Mouse (Mus musculus): ENCODE data around the gene Stard3. TPM values are rescaled to one million over a fixed set of nuclear protein-coding genes. Genes with fewer than 3 reads are reported as not detected.

Stard3 gene
- polyA plus RNA-seq (2015; fragmentation: Nextera tagmentation; extraction: Ambion mirVana): 44.0 and 45.5 TPM in 2 replicates

GRCm38 (mm10) chr11:98358161-98359083 lies at the start of gene Stard3:
TSS of gene Stard3 (plus strand) at chr11:98358368.
- WGBS: under 1% methylated on average over 60 of the region's 60 CpGs
- ATAC-seq: peak; percentile 89
- Histone ChIP-seq H3K4me1 (peaks cover 49% of the 10 kb centered on the region), H3K4me2 (peak within 1 kb of the TSS; percentile 68), H3K9me3 (replicated peaks) (no peaks in the 10 kb centered on the region), H3K27ac (peak within 1 kb of the TSS; percentile 80), H3K27me3 (peaks cover 20% of the 10 kb centered on the region), H3K4me3 (peak within 1 kb of the TSS; percentile 70), H3K36me3 (ENCODE audit: poor library complexity, severe bottlenecking) (no peaks in the 10 kb centered on the region), H3K9ac (peak within 1 kb of the TSS; percentile 74)

- peak overlapping the region; percentile 42 for H3K4me2 ChIP-seq
- ATAC-seq: peak; percentile 54; the same call in 1 of the 2 replicates
- H3K27me3 ChIP-seq: peaks cover 87% of the 10 kb centered on the region
- under 1% methylated on average over 26 of the region's 26 CpGs for WGBS
- peaks cover 31% of the 10 kb centered on the region for H3K4me1 ChIP-seq
- 0 out of 2 replicates have a peak overlapping the region, but pooled peaks have one; percentile 2 for H3K9ac ChIP-seq
- peak overlapping the region; percentile 45 for H3K27ac ChIP-seq
- H3K36me3 ChIP-seq (ENCODE audit: poor library complexity, severe bottlenecking): no peaks in the 10 kb centered on the region
- H3K9me3 ChIP-seq (replicated peaks): no peaks in the 10 kb centered on the region
- H3K4me3 ChIP-seq: no peak overlapping the region
Measured at GRCm38 (mm10) chr11:98313790-98314323, 44.3 kb upstream of the Stard3 start.

- H3K4me2 ChIP-seq: peak overlapping the region; percentile 55
- no peaks in the 10 kb centered on the region for H3K9me3 ChIP-seq (replicated peaks)
- peaks cover 63% of the 10 kb centered on the region for H3K4me1 ChIP-seq
- H3K4me3 ChIP-seq: no peak overlapping the region
- H3K27ac ChIP-seq: peak overlapping the region; percentile 94
- no peak overlapping the region for H3K9ac ChIP-seq
- peaks cover 97% of the 10 kb centered on the region for H3K27me3 ChIP-seq
- ATAC-seq: no peak
- H3K36me3 ChIP-seq (ENCODE audit: poor library complexity, severe bottlenecking): no peaks in the 10 kb centered on the region
- WGBS: 2% methylated on average over 7 of the region's 7 CpGs
Measured at GRCm38 (mm10) chr11:98317479-98317878, 40.7 kb upstream of the Stard3 start.

GRCm38 (mm10) chr11:98318421-98319116 lies 39.6 kb upstream of the Stard3 start:
- peaks cover 99% of the 10 kb centered on the region for H3K27me3 ChIP-seq
- H3K4me2 ChIP-seq: peak overlapping the region; percentile 55
- H3K9me3 ChIP-seq (replicated peaks): no peaks in the 10 kb centered on the region
- WGBS: under 1% methylated on average over 14 of the region's 14 CpGs
- peak; percentile 13; the same call in 1 of the 2 replicates for ATAC-seq
- peaks cover 72% of the 10 kb centered on the region for H3K4me1 ChIP-seq
- peak overlapping the region; percentile 18 for H3K4me3 ChIP-seq
- H3K36me3 ChIP-seq (ENCODE audit: poor library complexity, severe bottlenecking): no peaks in the 10 kb centered on the region
- peak overlapping the region; percentile 94 for H3K27ac ChIP-seq
- peak overlapping the region; percentile 34; the same call in 1 of the 2 replicates for H3K9ac ChIP-seq

GRCm38 (mm10) chr11:98319120-98319519 lies 39.0 kb upstream of the Stard3 start:
- Histone ChIP-seq H3K9me3 (replicated peaks) (no peaks in the 10 kb centered on the region), H3K4me3 (peak overlapping the region; percentile 18), H3K27me3 (peaks cover 99% of the 10 kb centered on the region), H3K4me2 (peak overlapping the region; percentile 55), H3K9ac (no peak overlapping the region), H3K4me1 (peaks cover 72% of the 10 kb centered on the region), H3K36me3 (ENCODE audit: poor library complexity, severe bottlenecking) (no peaks in the 10 kb centered on the region), H3K27ac (peak overlapping the region; percentile 94)
- WGBS: 2% methylated on average over 15 of the region's 15 CpGs
- ATAC-seq: peak; percentile 33; the same call in 1 of the 2 replicates

- peaks cover 99% of the 10 kb centered on the region for H3K27me3 ChIP-seq
- no peak overlapping the region for H3K9ac ChIP-seq
- 13% methylated on average over 4 of the region's 4 CpGs for WGBS
- H3K4me1 ChIP-seq: peaks cover 72% of the 10 kb centered on the region
- no peaks in the 10 kb centered on the region for H3K9me3 ChIP-seq (replicated peaks)
- peak overlapping the region; percentile 55 for H3K4me2 ChIP-seq
- H3K36me3 ChIP-seq (ENCODE audit: poor library complexity, severe bottlenecking): no peaks in the 10 kb centered on the region
- no peak overlapping the region; the same call in 1 of the 2 replicates for H3K4me3 ChIP-seq
- ATAC-seq: no peak
- H3K27ac ChIP-seq: peak overlapping the region; percentile 94
Measured at GRCm38 (mm10) chr11:98319544-98319943, 38.6 kb upstream of the Stard3 start.

GRCm38 (mm10) chr11:98319944-98320343 lies 38.2 kb upstream of the Stard3 start:
- Histone ChIP-seq H3K9ac (0 out of 2 replicates have a peak overlapping the region, but pooled peaks have one; percentile 34), H3K4me2 (peak overlapping the region; percentile 55), H3K4me1 (peaks cover 72% of the 10 kb centered on the region), H3K27ac (peak overlapping the region; percentile 94), H3K36me3 (ENCODE audit: poor library complexity, severe bottlenecking) (no peaks in the 10 kb centered on the region), H3K9me3 (replicated peaks) (no peaks in the 10 kb centered on the region), H3K4me3 (no peak overlapping the region; the same call in 1 of the 2 replicates), H3K27me3 (peaks cover 100% of the 10 kb centered on the region)
- WGBS: 7% methylated on average over 2 of the region's 2 CpGs
- ATAC-seq: no peak

GRCm38 (mm10) chr11:98320381-98320780 lies 37.8 kb upstream of the Stard3 start:
- Histone ChIP-seq H3K27me3 (peaks cover 100% of the 10 kb centered on the region), H3K4me3 (peak overlapping the region; percentile 27), H3K9ac (peak overlapping the region; percentile 61), H3K4me2 (peak overlapping the region; percentile 55), H3K27ac (peak overlapping the region; percentile 94), H3K4me1 (peaks cover 72% of the 10 kb centered on the region), H3K36me3 (ENCODE audit: poor library complexity, severe bottlenecking) (no peaks in the 10 kb centered on the region), H3K9me3 (replicated peaks) (no peaks in the 10 kb centered on the region)
- ATAC-seq: peak; percentile 64
- 6% methylated on average over 12 of the region's 12 CpGs for WGBS

GRCm38 (mm10) chr11:98320806-98321676 lies 37.1 kb upstream of the Stard3 start:
- Histone ChIP-seq H3K4me3 (peak overlapping the region; percentile 27), H3K27ac (peak overlapping the region; percentile 94), H3K4me2 (peak overlapping the region; percentile 55), H3K9ac (peak overlapping the region; percentile 61), H3K27me3 (peaks cover 100% of the 10 kb centered on the region), H3K4me1 (peaks cover 71% of the 10 kb centered on the region), H3K9me3 (replicated peaks) (no peaks in the 10 kb centered on the region), H3K36me3 (ENCODE audit: poor library complexity, severe bottlenecking) (no peaks in the 10 kb centered on the region)
- peak; percentile 36; the same call in 1 of the 2 replicates for ATAC-seq
- WGBS: 1% methylated on average over 30 of the region's 30 CpGs

- peaks cover 99% of the 10 kb centered on the region for H3K27me3 ChIP-seq
Measured at GRCm38 (mm10) chr11:98321677-98322003, 36.5 kb upstream of the Stard3 start.

GRCm38 (mm10) chr11:98322159-98322558 lies 36.0 kb upstream of the Stard3 start:
- Histone ChIP-seq H3K4me1 (peaks cover 66% of the 10 kb centered on the region), H3K4me2 (no peak overlapping the region), H3K36me3 (ENCODE audit: poor library complexity, severe bottlenecking) (no peaks in the 10 kb centered on the region), H3K9me3 (replicated peaks) (no peaks in the 10 kb centered on the region), H3K4me3 (no peak overlapping the region), H3K27me3 (peaks cover 99% of the 10 kb centered on the region), H3K27ac (no peak overlapping the region), H3K9ac (no peak overlapping the region)
- WGBS: 9% methylated on average over 1 of the region's 1 CpGs
- ATAC-seq: no peak

More at GRCm38 (mm10) chr11:98321677-98322003, 36.5 kb upstream of the Stard3 start:
- Histone ChIP-seq H3K4me1 (peaks cover 65% of the 10 kb centered on the region), H3K36me3 (ENCODE audit: poor library complexity, severe bottlenecking) (no peaks in the 10 kb centered on the region), H3K4me3 (0 out of 2 replicates have a peak overlapping the region, but pooled peaks have one; percentile 27), H3K27ac (peak overlapping the region; percentile 94), H3K4me2 (peak overlapping the region; percentile 55), H3K9me3 (replicated peaks) (no peaks in the 10 kb centered on the region), H3K9ac (peak overlapping the region; percentile 61; the same call in 1 of the 2 replicates)
- WGBS: 1% methylated on average over 5 of the region's 5 CpGs
- no peak for ATAC-seq
